Mouse (Mus musculus): ENCODE measurements around the gene Lyzl4. TPM values are rescaled to one million over a fixed set of nuclear protein-coding genes. Genes with fewer than 3 reads are reported as not detected.

Lyzl4 gene
- polyA plus RNA-seq, 1 experiment from 2014 or later = not detected

- H3K27me3 ChIP-seq (ENCODE audit: control insufficient read depth, insufficient read depth, low read length) = peaks cover 40% of the 10 kb centered on the region
- H3K36me3 ChIP-seq (ENCODE audit: control insufficient read depth, insufficient read depth, low read length) = no peaks in the 10 kb centered on the region
- ATAC-seq (replicated peaks; ENCODE audit: low FRiP score) (no peak; the same call in 1 of the 2 replicates), DNase-seq (ENCODE audit: low spot score) (no peak)
- WGBS = 13% methylated on average over 27 of the region's 27 CpGs
- H3K27ac ChIP-seq (ENCODE audit: low read depth, low read length) = no peak overlapping the region
- H3K4me2 ChIP-seq (ENCODE audit: low read depth, low read length, severe bottlenecking) = peak overlapping the region; percentile 81
- no peaks in the 10 kb centered on the region for H3K9me3 ChIP-seq (ENCODE audit: control insufficient read depth, low read length)
- H3K9ac ChIP-seq (ENCODE audit: low read length) = no peak overlapping the region; the same call in 1 of the 2 replicates
- H3K4me3 ChIP-seq (ENCODE audit: low read depth, low read length) = peak overlapping the region; percentile 44
- H3K4me1 ChIP-seq (replicated peaks; ENCODE audit: control insufficient read depth, insufficient read depth, low read length) = peaks cover 8% of the 10 kb centered on the region
These were observed 521 bp downstream of the Lyzl4 start for GRCm38 (mm10) chr9:121641235-121641915.

GRCm38 (mm10) chr9:121639790-121640189 lies 2.1 kb downstream of the Lyzl4 start:
- no peak overlapping the region for H3K27ac ChIP-seq (ENCODE audit: low read depth, low read length)
- no peak for ATAC-seq (replicated peaks; ENCODE audit: low FRiP score)
- H3K4me1 ChIP-seq (replicated peaks; ENCODE audit: control insufficient read depth, insufficient read depth, low read length) = peaks cover 8% of the 10 kb centered on the region
- H3K36me3 ChIP-seq (ENCODE audit: control insufficient read depth, insufficient read depth, low read length) = no peaks in the 10 kb centered on the region
- H3K4me2 ChIP-seq (ENCODE audit: low read depth, low read length, severe bottlenecking) = no peak overlapping the region
- no peak for DNase-seq (ENCODE audit: low spot score)
- 48% methylated on average over 16 of the region's 16 CpGs for WGBS
- peaks cover 40% of the 10 kb centered on the region for H3K27me3 ChIP-seq (ENCODE audit: control insufficient read depth, insufficient read depth, low read length)
- no peak overlapping the region for H3K4me3 ChIP-seq (ENCODE audit: low read depth, low read length)
- H3K9ac ChIP-seq (ENCODE audit: low read length) = no peak overlapping the region
- no peaks in the 10 kb centered on the region for H3K9me3 ChIP-seq (ENCODE audit: control insufficient read depth, low read length)

GRCm38 (mm10) chr9:121635835-121636576 lies 5.9 kb downstream of the Lyzl4 start:
- WGBS = 64% methylated on average over 7 of the region's 7 CpGs

GRCm38 (mm10) chr9:121633306-121633705 lies 8.6 kb downstream of the Lyzl4 start:
- 72% methylated on average over 6 of the region's 6 CpGs for WGBS

More at GRCm38 (mm10) chr9:121635835-121636576, 5.9 kb downstream of the Lyzl4 start:
- peaks cover 8% of the 10 kb centered on the region for H3K27me3 ChIP-seq (ENCODE audit: control insufficient read depth, insufficient read depth, low read length)
- H3K4me1 ChIP-seq (replicated peaks; ENCODE audit: control insufficient read depth, insufficient read depth, low read length) = no peaks in the 10 kb centered on the region
- no peak overlapping the region for H3K27ac ChIP-seq (ENCODE audit: low read depth, low read length)
- no peaks in the 10 kb centered on the region for H3K36me3 ChIP-seq (ENCODE audit: control insufficient read depth, insufficient read depth, low read length)
- no peaks in the 10 kb centered on the region for H3K9me3 ChIP-seq (ENCODE audit: control insufficient read depth, low read length)
- DNase-seq (ENCODE audit: low spot score) (no peak), ATAC-seq (replicated peaks; ENCODE audit: low FRiP score) (no peak)
- H3K4me2 ChIP-seq (ENCODE audit: low read depth, low read length, severe bottlenecking) = no peak overlapping the region
- no peak overlapping the region for H3K9ac ChIP-seq (ENCODE audit: low read length)
- H3K4me3 ChIP-seq (ENCODE audit: low read depth, low read length) = no peak overlapping the region

GRCm38 (mm10) chr9:121632891-121633290 lies 9.0 kb downstream of the Lyzl4 start:
- Histone ChIP-seq H3K27me3 (ENCODE audit: control insufficient read depth, insufficient read depth, low read length) (no peaks in the 10 kb centered on the region), H3K4me1 (replicated peaks; ENCODE audit: control insufficient read depth, insufficient read depth, low read length) (no peaks in the 10 kb centered on the region), H3K9me3 (ENCODE audit: control insufficient read depth, low read length) (no peaks in the 10 kb centered on the region), H3K4me3 (ENCODE audit: low read depth, low read length) (no peak overlapping the region), H3K9ac (ENCODE audit: low read length) (no peak overlapping the region), H3K36me3 (ENCODE audit: control insufficient read depth, insufficient read depth, low read length) (no peaks in the 10 kb centered on the region), H3K4me2 (ENCODE audit: low read depth, low read length, severe bottlenecking) (no peak overlapping the region), H3K27ac (ENCODE audit: low read depth, low read length) (no peak overlapping the region)
- DNase-seq (ENCODE audit: low spot score) (no peak), ATAC-seq (replicated peaks; ENCODE audit: low FRiP score) (no peak)
- 87% methylated on average over 10 of the region's 10 CpGs for WGBS

More at GRCm38 (mm10) chr9:121633306-121633705, 8.6 kb downstream of the Lyzl4 start:
- Histone ChIP-seq H3K9me3 (ENCODE audit: control insufficient read depth, low read length) (no peaks in the 10 kb centered on the region), H3K4me2 (ENCODE audit: low read depth, low read length, severe bottlenecking) (no peak overlapping the region), H3K4me1 (replicated peaks; ENCODE audit: control insufficient read depth, insufficient read depth, low read length) (no peaks in the 10 kb centered on the region), H3K4me3 (ENCODE audit: low read depth, low read length) (no peak overlapping the region), H3K36me3 (ENCODE audit: control insufficient read depth, insufficient read depth, low read length) (no peaks in the 10 kb centered on the region), H3K9ac (ENCODE audit: low read length) (no peak overlapping the region), H3K27me3 (ENCODE audit: control insufficient read depth, insufficient read depth, low read length) (no peaks in the 10 kb centered on the region), H3K27ac (ENCODE audit: low read depth, low read length) (no peak overlapping the region)
- DNase-seq (ENCODE audit: low spot score) (no peak), ATAC-seq (replicated peaks; ENCODE audit: low FRiP score) (no peak)

- Histone ChIP-seq H3K9ac (ENCODE audit: low read length) (no peak overlapping the region), H3K9me3 (ENCODE audit: control insufficient read depth, low read length) (no peaks in the 10 kb centered on the region), H3K27me3 (ENCODE audit: control insufficient read depth, insufficient read depth, low read length) (no peaks in the 10 kb centered on the region), H3K4me2 (ENCODE audit: low read depth, low read length, severe bottlenecking) (no peak overlapping the region), H3K4me3 (ENCODE audit: low read depth, low read length) (no peak overlapping the region), H3K36me3 (ENCODE audit: control insufficient read depth, insufficient read depth, low read length) (no peaks in the 10 kb centered on the region), H3K4me1 (replicated peaks; ENCODE audit: control insufficient read depth, insufficient read depth, low read length) (no peaks in the 10 kb centered on the region), H3K27ac (ENCODE audit: low read depth, low read length) (no peak overlapping the region)
- 79% methylated on average over 4 of the region's 4 CpGs for WGBS
- ATAC-seq (replicated peaks; ENCODE audit: low FRiP score) (no peak), DNase-seq (ENCODE audit: low spot score) (no peak)
These were observed 9.9 kb downstream of the Lyzl4 start for GRCm38 (mm10) chr9:121631946-121632345.

GRCm38 (mm10) chr9:121630627-121631026 lies 11.3 kb downstream of the Lyzl4 start:
- DNase-seq (ENCODE audit: low spot score) (no peak), ATAC-seq (replicated peaks; ENCODE audit: low FRiP score) (no peak)
- Histone ChIP-seq H3K9me3 (ENCODE audit: control insufficient read depth, low read length) (no peaks in the 10 kb centered on the region), H3K27me3 (ENCODE audit: control insufficient read depth, insufficient read depth, low read length) (no peaks in the 10 kb centered on the region), H3K4me2 (ENCODE audit: low read depth, low read length, severe bottlenecking) (no peak overlapping the region), H3K4me3 (ENCODE audit: low read depth, low read length) (no peak overlapping the region), H3K4me1 (replicated peaks; ENCODE audit: control insufficient read depth, insufficient read depth, low read length) (no peaks in the 10 kb centered on the region), H3K9ac (ENCODE audit: low read length) (no peak overlapping the region), H3K36me3 (ENCODE audit: control insufficient read depth, insufficient read depth, low read length) (no peaks in the 10 kb centered on the region), H3K27ac (ENCODE audit: low read depth, low read length) (no peak overlapping the region)
- WGBS = 78% methylated on average over 1 of the region's 1 CpGs

GRCm38 (mm10) chr9:121624920-121625319 lies 17.0 kb downstream of the Lyzl4 start:
- no peak for ATAC-seq (replicated peaks; ENCODE audit: low FRiP score)
- H3K27ac ChIP-seq (ENCODE audit: low read depth, low read length) = no peak overlapping the region

More at GRCm38 (mm10) chr9:121624920-121625319, 17.0 kb downstream of the Lyzl4 start:
- Histone ChIP-seq H3K9ac (ENCODE audit: low read length) (no peak overlapping the region), H3K4me2 (ENCODE audit: low read depth, low read length, severe bottlenecking) (no peak overlapping the region), H3K4me3 (ENCODE audit: low read depth, low read length) (no peak overlapping the region), H3K9me3 (ENCODE audit: control insufficient read depth, low read length) (no peaks in the 10 kb centered on the region), H3K36me3 (ENCODE audit: control insufficient read depth, insufficient read depth, low read length) (no peaks in the 10 kb centered on the region), H3K27me3 (ENCODE audit: control insufficient read depth, insufficient read depth, low read length) (no peaks in the 10 kb centered on the region), H3K4me1 (replicated peaks; ENCODE audit: control insufficient read depth, insufficient read depth, low read length) (no peaks in the 10 kb centered on the region)
- WGBS = 83% methylated on average over 2 of the region's 2 CpGs
- DNase-seq (ENCODE audit: low spot score) = no peak
